Mouse (Mus musculus): Measurements from ENCODE around the gene Nt5dc3. TPM values are rescaled to one million over a fixed set of nuclear protein-coding genes. Genes with fewer than 3 reads are reported as not detected.

Gene Nt5dc3
- total and polyA plus RNA-seq, 2 experiments from 2014 or later: 13.2 to 56.2 TPM

DNA sequence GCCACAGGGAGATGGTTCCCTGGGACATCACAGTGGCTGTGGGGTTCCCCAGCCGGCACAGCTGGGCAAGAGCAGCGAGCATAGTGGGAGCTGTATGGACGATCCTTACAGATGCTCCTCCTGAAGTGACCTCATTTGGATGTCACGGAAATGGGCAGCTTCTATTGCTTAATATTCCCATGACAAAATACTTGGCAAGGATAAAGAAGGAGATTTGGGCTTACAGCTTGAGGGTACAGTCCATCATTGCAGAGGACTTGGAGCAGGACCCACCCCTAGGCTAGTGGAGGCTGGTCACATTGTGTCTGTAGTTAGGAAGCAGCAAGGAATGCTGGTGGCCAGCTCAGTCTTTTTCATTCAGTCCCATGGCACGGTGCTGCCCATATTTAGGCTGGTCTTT lies 31.8 kb downstream of the Nt5dc3 start:
- 93% methylated on average over 5 of the region's 5 CpGs for WGBS
- DNase-seq (ENCODE audit: low spot score): no peak
- no peaks in the 10 kb centered on the region for H3K9me3 ChIP-seq (ENCODE audit: low read length)

DNA sequence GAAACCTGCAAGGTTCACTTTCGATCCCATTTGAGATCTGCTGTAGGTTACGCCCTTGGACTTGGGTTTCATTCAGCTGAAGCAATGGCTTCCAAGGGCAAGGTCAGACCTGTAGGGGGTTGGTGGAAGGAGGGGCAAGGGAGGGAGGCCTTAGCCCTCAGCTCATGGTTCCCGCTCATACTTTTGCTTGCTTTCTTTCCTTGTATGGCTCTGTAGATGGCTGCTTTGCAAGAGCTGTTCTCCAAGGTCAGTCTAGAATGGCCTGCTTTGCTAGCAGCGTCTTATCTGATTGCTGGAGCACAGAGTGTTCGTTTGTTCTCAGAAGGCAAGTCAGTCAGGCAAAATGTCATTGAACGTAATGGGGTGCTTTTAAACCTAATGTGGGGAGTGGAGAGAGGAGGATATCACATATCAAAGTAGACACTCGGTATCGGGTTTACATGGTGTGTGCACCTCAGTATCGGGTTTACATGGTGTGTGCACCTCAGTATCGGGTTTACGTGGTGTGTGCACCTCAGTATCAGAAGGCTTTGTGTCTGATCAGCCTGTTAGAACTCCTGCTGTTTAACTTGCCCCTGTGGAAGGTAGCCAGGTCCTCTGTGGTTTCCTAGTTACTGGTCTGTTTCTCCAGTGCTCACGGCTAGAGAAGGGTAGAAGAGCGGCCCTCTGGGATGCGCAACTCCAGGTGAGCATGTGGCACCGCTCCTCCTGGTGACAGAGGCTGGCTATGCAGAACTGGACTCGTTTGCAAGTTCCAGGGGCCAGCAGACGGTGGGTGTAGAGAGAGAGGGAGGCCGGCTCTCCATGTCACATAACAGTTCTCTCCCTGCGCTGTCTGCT lies 35.7 kb downstream of the Nt5dc3 start:
- Histone ChIP-seq H3K4me3 (ENCODE audit: low read depth, low read length) (no peak overlapping the region), H3K9ac (replicated peaks; ENCODE audit: low read length, poor library complexity, severe bottlenecking) (no peak overlapping the region), H3K4me1 (ENCODE audit: insufficient read depth, low read length) (no peaks in the 10 kb centered on the region), H3K9me3 (ENCODE audit: low read length) (no peaks in the 10 kb centered on the region), H3K27me3 (ENCODE audit: insufficient read depth, low read length) (no peaks in the 10 kb centered on the region), H3K4me2 (ENCODE audit: low read depth, low read length, poor library complexity, severe bottlenecking) (no peak overlapping the region), H3K36me3 (ENCODE audit: insufficient read depth, low read length) (peaks cover 7% of the 10 kb centered on the region; the same call in 1 of the 2 replicates), H3K27ac (ENCODE audit: low read depth, low read length) (no peak overlapping the region)
- DNase-seq (ENCODE audit: low spot score) (no peak), ATAC-seq (ENCODE audit: low FRiP score) (no peak)
- TF ChIP-seq CTCF (IDR thresholded peaks at IDR 0.05): no peak
- 82% methylated on average over 19 of the region's 19 CpGs for WGBS

More for the DNA sequence above, 31.8 kb downstream of the Nt5dc3 start:
- Histone ChIP-seq H3K27ac (ENCODE audit: low read depth, low read length) (no peak overlapping the region), H3K4me2 (ENCODE audit: low read depth, low read length, poor library complexity, severe bottlenecking) (no peak overlapping the region), H3K4me3 (ENCODE audit: low read depth, low read length) (no peak overlapping the region), H3K27me3 (ENCODE audit: insufficient read depth, low read length) (no peaks in the 10 kb centered on the region), H3K4me1 (ENCODE audit: insufficient read depth, low read length) (no peaks in the 10 kb centered on the region), H3K9ac (replicated peaks; ENCODE audit: low read length, poor library complexity, severe bottlenecking) (no peak overlapping the region), H3K36me3 (ENCODE audit: insufficient read depth, low read length) (peaks cover 8% of the 10 kb centered on the region; the same call in 1 of the 2 replicates)
- TF ChIP-seq CTCF (IDR thresholded peaks at IDR 0.05): no peak
- no peak for ATAC-seq (ENCODE audit: low FRiP score)

GRCm38 (mm10) chr10:86815133-86815532 lies 36.3 kb downstream of the Nt5dc3 start:
- no peak for TF ChIP-seq CTCF (IDR thresholded peaks at IDR 0.05)
- Histone ChIP-seq H3K27me3 (ENCODE audit: insufficient read depth, low read length) (no peaks in the 10 kb centered on the region), H3K4me2 (ENCODE audit: low read depth, low read length, poor library complexity, severe bottlenecking) (no peak overlapping the region), H3K27ac (ENCODE audit: low read depth, low read length) (no peak overlapping the region), H3K9ac (replicated peaks; ENCODE audit: low read length, poor library complexity, severe bottlenecking) (no peak overlapping the region), H3K4me3 (ENCODE audit: low read depth, low read length) (no peak overlapping the region), H3K36me3 (ENCODE audit: insufficient read depth, low read length) (peaks cover 7% of the 10 kb centered on the region; the same call in 1 of the 2 replicates), H3K4me1 (ENCODE audit: insufficient read depth, low read length) (no peaks in the 10 kb centered on the region), H3K9me3 (ENCODE audit: low read length) (no peaks in the 10 kb centered on the region)
- DNase-seq (ENCODE audit: low spot score): no peak
- ATAC-seq (ENCODE audit: low FRiP score): no peak
- 87% methylated on average over 7 of the region's 7 CpGs for WGBS

GRCm38 (mm10) chr10:86819649-86820165 lies 40.9 kb downstream of the Nt5dc3 start:
- 20% methylated on average over 8 of the region's 8 CpGs for WGBS
- no peaks in the 10 kb centered on the region for H3K27me3 ChIP-seq (ENCODE audit: insufficient read depth, low read length)
- no peaks in the 10 kb centered on the region for H3K9me3 ChIP-seq (ENCODE audit: low read length)
- no peak overlapping the region for H3K4me3 ChIP-seq (ENCODE audit: low read depth, low read length)
- peak; percentile 88 for ATAC-seq (ENCODE audit: low FRiP score)
- H3K36me3 ChIP-seq (ENCODE audit: insufficient read depth, low read length): peaks cover 23% of the 10 kb centered on the region
- H3K9ac ChIP-seq (replicated peaks; ENCODE audit: low read length, poor library complexity, severe bottlenecking): no peak overlapping the region
- H3K4me1 ChIP-seq (ENCODE audit: insufficient read depth, low read length): no peaks in the 10 kb centered on the region
- peak overlapping the region; percentile 51 for H3K27ac ChIP-seq (ENCODE audit: low read depth, low read length)
- peak; percentile 91 for DNase-seq (ENCODE audit: low spot score)
- TF ChIP-seq CTCF (IDR thresholded peaks at IDR 0.05): peak; percentile 46
- H3K4me2 ChIP-seq (ENCODE audit: low read depth, low read length, poor library complexity, severe bottlenecking): no peak overlapping the region

- WGBS: 87% methylated on average over 7 of the region's 7 CpGs
- no peak overlapping the region for H3K9ac ChIP-seq (replicated peaks; ENCODE audit: low read length, poor library complexity, severe bottlenecking)
- TF ChIP-seq CTCF (IDR thresholded peaks at IDR 0.05): no peak
- H3K9me3 ChIP-seq (ENCODE audit: low read length): no peaks in the 10 kb centered on the region
- H3K4me3 ChIP-seq (ENCODE audit: low read depth, low read length): no peak overlapping the region
- H3K4me2 ChIP-seq (ENCODE audit: low read depth, low read length, poor library complexity, severe bottlenecking): no peak overlapping the region
- H3K36me3 ChIP-seq (ENCODE audit: insufficient read depth, low read length): peaks cover 33% of the 10 kb centered on the region
- no peak for ATAC-seq (ENCODE audit: low FRiP score)
- no peaks in the 10 kb centered on the region for H3K4me1 ChIP-seq (ENCODE audit: insufficient read depth, low read length)
- no peak overlapping the region for H3K27ac ChIP-seq (ENCODE audit: low read depth, low read length)
- no peaks in the 10 kb centered on the region for H3K27me3 ChIP-seq (ENCODE audit: insufficient read depth, low read length)
- no peak for DNase-seq (ENCODE audit: low spot score)
These were observed 42.2 kb downstream of the Nt5dc3 start for GRCm38 (mm10) chr10:86821014-86821413.

DNA sequence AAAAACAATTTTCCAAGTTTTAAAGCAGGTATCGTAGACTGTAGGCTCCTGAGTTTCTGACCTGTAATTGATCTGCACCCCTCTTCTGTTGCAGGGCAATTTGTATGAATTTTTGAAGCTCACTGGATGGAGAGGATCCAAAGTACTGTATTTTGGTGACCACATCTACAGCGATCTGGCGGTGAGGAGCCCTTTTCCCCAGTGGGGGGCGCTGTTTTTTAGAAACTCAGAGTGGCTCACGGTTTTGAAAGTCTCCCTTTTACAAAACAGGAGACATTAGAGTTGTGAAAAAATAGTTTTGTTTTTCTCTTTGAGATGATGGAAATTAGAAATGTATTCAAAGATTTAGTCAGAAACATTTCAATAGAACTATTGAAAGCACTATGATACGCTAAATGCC lies 45.3 kb downstream of the Nt5dc3 start:
- peak; percentile 10; the same call in 1 of the 2 replicates for TF ChIP-seq CTCF (IDR thresholded peaks at IDR 0.05)
- DNase-seq (ENCODE audit: low spot score): no peak
- no peaks in the 10 kb centered on the region for H3K4me1 ChIP-seq (ENCODE audit: insufficient read depth, low read length)
- no peak overlapping the region for H3K4me3 ChIP-seq (ENCODE audit: low read depth, low read length)
- no peak overlapping the region for H3K27ac ChIP-seq (ENCODE audit: low read depth, low read length)
- peaks cover 45% of the 10 kb centered on the region for H3K36me3 ChIP-seq (ENCODE audit: insufficient read depth, low read length)
- WGBS: 90% methylated on average over 6 of the region's 6 CpGs
- H3K4me2 ChIP-seq (ENCODE audit: low read depth, low read length, poor library complexity, severe bottlenecking): no peak overlapping the region
- H3K27me3 ChIP-seq (ENCODE audit: insufficient read depth, low read length): no peaks in the 10 kb centered on the region
- no peak overlapping the region for H3K9ac ChIP-seq (replicated peaks; ENCODE audit: low read length, poor library complexity, severe bottlenecking)
- H3K9me3 ChIP-seq (ENCODE audit: low read length): no peaks in the 10 kb centered on the region
- ATAC-seq (ENCODE audit: low FRiP score): no peak
